Mouse (Mus musculus): ENCODE data around the gene Pip4k2c. TPM values are rescaled to one million over a fixed set of nuclear protein-coding genes. Genes with fewer than 3 reads are reported as not detected.

Gene Pip4k2c
- total and polyA plus RNA-seq, 2 experiments from 2014 or later = 23.7 to 25.0 TPM

DNA sequence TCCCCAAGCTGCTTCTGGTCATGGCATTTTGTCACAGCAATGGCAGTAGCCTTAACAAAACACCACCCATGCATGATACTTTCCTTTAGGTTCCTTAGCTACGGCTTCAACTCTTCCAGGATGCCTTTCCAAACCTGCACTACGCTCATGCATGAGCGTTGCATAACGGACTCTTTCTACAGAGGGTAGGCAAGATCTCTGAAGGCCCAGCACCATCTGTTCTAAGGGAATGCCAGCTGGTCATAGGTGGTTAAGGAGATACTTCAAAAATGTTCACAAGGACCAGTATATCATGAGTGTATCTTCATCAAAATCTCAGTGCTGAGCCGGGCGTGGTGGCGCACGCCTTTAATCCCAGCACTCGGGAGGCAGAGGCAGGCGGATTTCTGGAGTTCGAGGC lies 5.1 kb upstream of the Pip4k2c start:
- no peak overlapping the region for H3K4me2 ChIP-seq (ENCODE audit: low read depth, low read length)
- H3K9ac ChIP-seq (replicated peaks; ENCODE audit: low read depth, low read length) = no peak overlapping the region
- 93% methylated on average over 11 of the region's 11 CpGs for WGBS
- DNase-seq (ENCODE audit: low spot score) (no peak), ATAC-seq (ENCODE audit: insufficient read depth, low read depth) (no peak)
- no peak overlapping the region for H3K4me3 ChIP-seq (ENCODE audit: low read depth, low read length)
- H3K36me3 ChIP-seq (replicated peaks; ENCODE audit: control insufficient read depth, insufficient read depth, low read length) = no peaks in the 10 kb centered on the region
- TF ChIP-seq EP300 (IDR thresholded peaks at IDR 0.05; ENCODE audit: low read depth) = no peak
- TF ChIP-seq CTCF (IDR thresholded peaks at IDR 0.05; ENCODE audit: low read depth) = no peak
- no peaks in the 10 kb centered on the region for H3K4me1 ChIP-seq (ENCODE audit: control insufficient read depth, insufficient read depth)
- H3K9me3 ChIP-seq (replicated peaks; ENCODE audit: control insufficient read depth, low read length) = 0 out of 2 replicates have a peak, but pooled peaks cover 4% of the 10 kb centered on the region
- no peak overlapping the region for H3K27ac ChIP-seq (ENCODE audit: low read depth)
- H3K27me3 ChIP-seq (ENCODE audit: control insufficient read depth, insufficient read depth, low read length) = no peaks in the 10 kb centered on the region

DNA sequence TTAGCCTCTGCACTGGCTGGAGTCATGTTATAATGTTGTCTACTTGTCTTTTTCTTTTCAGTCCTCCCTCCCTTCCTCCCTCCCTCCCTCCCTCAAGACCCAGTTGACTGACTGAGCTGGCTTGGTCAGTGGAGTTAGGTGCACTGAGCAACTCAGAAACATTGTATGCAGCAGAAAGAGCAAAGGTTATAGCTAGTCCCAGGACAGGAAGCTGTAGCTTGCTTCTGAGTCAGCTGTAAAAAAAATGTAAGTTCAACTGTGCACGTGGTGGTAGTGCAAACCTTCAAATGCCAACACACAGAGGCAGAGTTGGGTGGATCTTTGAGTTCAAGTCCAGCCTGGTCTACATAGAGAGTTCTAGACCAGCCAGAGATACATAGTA lies 3.0 kb upstream of the Pip4k2c start:
- Histone ChIP-seq H3K4me2 (ENCODE audit: low read depth, low read length) (no peak overlapping the region), H3K9me3 (replicated peaks; ENCODE audit: control insufficient read depth, low read length) (no peaks in the 10 kb centered on the region), H3K27me3 (ENCODE audit: control insufficient read depth, insufficient read depth, low read length) (no peaks in the 10 kb centered on the region), H3K4me3 (ENCODE audit: low read depth, low read length) (no peak overlapping the region), H3K4me1 (ENCODE audit: control insufficient read depth, insufficient read depth) (peaks cover 9% of the 10 kb centered on the region; the same call in 1 of the 2 replicates), H3K9ac (replicated peaks; ENCODE audit: low read depth, low read length) (no peak overlapping the region), H3K36me3 (replicated peaks; ENCODE audit: control insufficient read depth, insufficient read depth, low read length) (no peaks in the 10 kb centered on the region), H3K27ac (ENCODE audit: low read depth) (no peak overlapping the region)
- TF ChIP-seq CTCF (IDR thresholded peaks at IDR 0.05; ENCODE audit: low read depth) (no peak), EP300 (IDR thresholded peaks at IDR 0.05; ENCODE audit: low read depth) (no peak)
- DNase-seq (ENCODE audit: low spot score) = no peak
- 44% methylated on average over 1 of the region's 1 CpGs for WGBS
- no peak for ATAC-seq (ENCODE audit: insufficient read depth, low read depth)

DNA sequence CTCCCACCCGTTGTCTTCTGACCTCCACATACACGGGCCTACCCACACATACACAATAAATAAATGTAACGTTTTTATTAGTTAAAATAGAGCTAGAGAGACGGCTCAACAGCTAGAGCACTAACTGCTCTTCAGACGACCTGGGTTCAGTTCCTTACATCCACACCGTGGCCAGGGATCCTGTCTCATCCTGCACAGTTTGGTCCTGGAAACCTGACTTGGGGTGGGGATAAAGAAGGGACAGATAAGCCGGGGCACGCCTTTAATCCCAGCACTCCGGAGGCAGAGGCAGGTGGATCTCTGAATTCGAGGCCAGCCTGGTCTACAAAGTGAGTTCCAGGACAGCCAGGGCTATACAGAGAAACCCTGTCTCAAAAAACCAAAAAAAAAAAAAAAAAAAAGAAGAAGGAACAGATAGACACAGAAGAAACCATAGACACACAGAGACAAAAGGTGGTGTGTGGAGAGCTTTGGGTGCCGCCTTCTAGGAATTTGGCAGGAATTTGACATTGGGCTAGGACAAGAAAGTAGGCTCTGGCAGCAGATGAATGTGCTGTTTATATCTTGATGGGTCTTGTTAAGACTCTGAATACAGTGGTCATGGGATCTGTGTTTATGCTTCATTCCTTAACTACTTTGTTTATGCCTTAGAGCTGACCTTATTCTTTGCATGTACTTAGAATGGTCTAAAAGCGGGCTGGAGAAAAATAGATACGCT lies 2.5 kb upstream of the Pip4k2c start:
- no peak overlapping the region for H3K4me2 ChIP-seq (ENCODE audit: low read depth, low read length)
- H3K36me3 ChIP-seq (replicated peaks; ENCODE audit: control insufficient read depth, insufficient read depth, low read length) = no peaks in the 10 kb centered on the region
- ATAC-seq (ENCODE audit: insufficient read depth, low read depth) = no peak
- H3K4me3 ChIP-seq (ENCODE audit: low read depth, low read length) = no peak overlapping the region
- TF ChIP-seq CTCF (IDR thresholded peaks at IDR 0.05; ENCODE audit: low read depth) (no peak), EP300 (IDR thresholded peaks at IDR 0.05; ENCODE audit: low read depth) (no peak)
- WGBS = 79% methylated on average over 13 of the region's 13 CpGs
- DNase-seq (ENCODE audit: low spot score) = no peak
- H3K4me1 ChIP-seq (ENCODE audit: control insufficient read depth, insufficient read depth) = peaks cover 13% of the 10 kb centered on the region
- H3K27ac ChIP-seq (ENCODE audit: low read depth) = no peak overlapping the region
- H3K27me3 ChIP-seq (ENCODE audit: control insufficient read depth, insufficient read depth, low read length) = no peaks in the 10 kb centered on the region
- no peaks in the 10 kb centered on the region for H3K9me3 ChIP-seq (replicated peaks; ENCODE audit: control insufficient read depth, low read length)
- no peak overlapping the region for H3K9ac ChIP-seq (replicated peaks; ENCODE audit: low read depth, low read length)

DNA sequence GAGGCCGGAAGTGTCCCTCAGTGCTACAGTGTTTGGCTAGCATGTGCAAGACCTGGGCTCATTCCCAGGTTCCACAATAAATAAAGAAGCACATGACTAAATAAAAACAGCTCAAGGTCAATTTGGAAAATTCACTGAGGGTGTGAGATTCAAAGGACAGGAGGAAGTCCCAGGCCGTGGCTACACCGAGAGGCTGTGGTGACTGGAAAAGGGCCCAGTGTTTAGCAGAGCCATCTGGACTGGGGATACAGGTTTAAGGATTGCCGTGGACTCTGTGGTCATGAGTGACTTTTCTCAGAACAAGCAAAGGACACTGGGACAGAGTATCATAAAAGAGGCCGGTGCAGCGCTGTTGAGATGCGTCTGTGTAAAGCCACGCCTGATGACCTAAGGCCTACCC lies 1.9 kb upstream of the Pip4k2c start:
- 87% methylated on average over 8 of the region's 8 CpGs for WGBS
- no peak for DNase-seq (ENCODE audit: low spot score)
- Histone ChIP-seq H3K9me3 (replicated peaks; ENCODE audit: control insufficient read depth, low read length) (no peaks in the 10 kb centered on the region), H3K36me3 (replicated peaks; ENCODE audit: control insufficient read depth, insufficient read depth, low read length) (0 out of 2 replicates have a peak, but pooled peaks cover 2% of the 10 kb centered on the region), H3K9ac (replicated peaks; ENCODE audit: low read depth, low read length) (no peak overlapping the region), H3K4me2 (ENCODE audit: low read depth, low read length) (no peak overlapping the region), H3K4me3 (ENCODE audit: low read depth, low read length) (no peak overlapping the region), H3K4me1 (ENCODE audit: control insufficient read depth, insufficient read depth) (peaks cover 16% of the 10 kb centered on the region), H3K27ac (ENCODE audit: low read depth) (no peak overlapping the region), H3K27me3 (ENCODE audit: control insufficient read depth, insufficient read depth, low read length) (no peaks in the 10 kb centered on the region)
- no peak for TF ChIP-seq CTCF (IDR thresholded peaks at IDR 0.05; ENCODE audit: low read depth)
- no peak for TF ChIP-seq EP300 (IDR thresholded peaks at IDR 0.05; ENCODE audit: low read depth)
- ATAC-seq (ENCODE audit: insufficient read depth, low read depth) = no peak

DNA sequence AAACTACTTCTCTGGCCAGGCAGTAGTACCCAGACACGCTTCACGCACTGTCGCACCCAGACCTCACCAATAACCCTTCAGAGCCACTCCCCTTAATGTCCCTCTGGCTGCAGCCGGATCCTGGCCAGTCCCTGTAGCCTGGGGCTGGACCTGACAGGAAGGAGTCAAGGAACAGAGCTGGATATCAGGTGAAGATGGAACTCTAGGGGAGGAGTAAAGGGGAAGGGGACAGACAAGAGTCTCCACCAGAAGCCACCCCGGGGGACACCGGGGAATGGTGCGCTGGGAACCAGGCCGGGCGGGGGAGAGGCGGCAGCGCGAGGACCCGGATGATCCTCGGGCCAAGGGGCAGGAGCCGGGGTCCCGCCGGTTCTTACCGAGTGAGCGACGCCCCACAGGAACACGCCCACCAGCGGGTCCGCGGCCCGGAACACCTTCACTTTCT lies 402 bp downstream of the Pip4k2c start:
- peak overlapping the region; percentile 68 for H3K9ac ChIP-seq (replicated peaks; ENCODE audit: low read depth, low read length)
- no peaks in the 10 kb centered on the region for H3K9me3 ChIP-seq (replicated peaks; ENCODE audit: control insufficient read depth, low read length)
- TF ChIP-seq CTCF (IDR thresholded peaks at IDR 0.05; ENCODE audit: low read depth) (no peak), EP300 (IDR thresholded peaks at IDR 0.05; ENCODE audit: low read depth) (no peak)
- peaks cover 16% of the 10 kb centered on the region for H3K4me1 ChIP-seq (ENCODE audit: control insufficient read depth, insufficient read depth)
- H3K36me3 ChIP-seq (replicated peaks; ENCODE audit: control insufficient read depth, insufficient read depth, low read length) = peaks cover 19% of the 10 kb centered on the region; the same call in 1 of the 2 replicates
- no peaks in the 10 kb centered on the region for H3K27me3 ChIP-seq (ENCODE audit: control insufficient read depth, insufficient read depth, low read length)
- ATAC-seq (ENCODE audit: insufficient read depth, low read depth) = peak; percentile 44
- H3K4me3 ChIP-seq (ENCODE audit: low read depth, low read length) = peak overlapping the region; percentile 79
- under 1% methylated on average over 25 of the region's 25 CpGs for WGBS
- peak overlapping the region; percentile 96 for H3K4me2 ChIP-seq (ENCODE audit: low read depth, low read length)
- no peak for DNase-seq (ENCODE audit: low spot score)
- peak overlapping the region; percentile 36; the same call in 1 of the 2 replicates for H3K27ac ChIP-seq (ENCODE audit: low read depth)

All from heart, postnatal 0 days (tissue).